ENCODE assay signal across 23 mouse cellular contexts in the genomic region with DNA sequence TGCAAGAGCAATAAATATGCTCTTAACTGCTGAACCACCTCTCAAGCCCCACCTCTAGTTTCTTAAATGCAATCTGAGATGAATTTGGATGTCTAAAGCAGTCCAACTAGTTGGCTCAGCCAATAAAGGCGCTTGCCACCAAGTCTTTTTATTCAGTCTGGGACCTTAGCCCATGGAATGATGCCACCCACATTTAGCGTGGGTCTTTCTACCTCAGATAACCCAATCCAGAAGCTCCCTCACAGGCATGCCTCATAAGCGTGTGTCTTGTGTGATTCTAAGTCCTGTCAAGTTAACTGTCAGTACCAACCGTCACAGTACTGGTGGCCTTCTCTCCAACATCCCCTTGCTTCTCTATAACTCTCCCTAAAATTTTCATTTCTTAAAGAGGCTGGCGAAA. TPM values are rescaled to one million over a fixed set of nuclear protein-coding genes. Genes with fewer than 3 reads are reported as not detected.
DNase-seq lines count a peak whose midpoint lies in the region; ATAC-seq and TF ChIP-seq lines count a peak whose summit lies in the region.
"Had no signal": no experiment of that assay in that cellular context is flagged by ENCODE, and none has a peak within 500 bp of the region (broad histone marks: within the 10 kb centered on the region; RNA-seq: fewer than 3 reads in every experiment).

No protein-coding gene starts in this region.

- no peaks in the 10 kb centered on the region for H3K36me3 ChIP-seq in testis, adult 2 months (ENCODE audit: control insufficient read depth, insufficient read depth, low read length)

- H3K4me3 ChIP-seq in testis, adult 2 months (ENCODE audit: control insufficient read depth, low read depth, low read length), result no peak overlapping the region
- H3K4me3 ChIP-seq: embryonic facial prominence, embryonic 13.5 days; embryonic facial prominence, embryonic 15.5 days; erythroblast, embryonic 14.5 days; forebrain, embryonic 12.5 days had no signal

- peak; percentile 53 for ATAC-seq in frontal cortex, adult (ENCODE audit: low TSS enrichment)
- ATAC-seq: forebrain, embryonic 14.5 days; forebrain, embryonic 16.5 days had no signal

- no peak for DNase-seq in frontal cortex, postnatal 14 days (ENCODE audit: low spot score in 2 of 2)
- DNase-seq in right cerebral cortex, adult 18-20 months, result peak; percentile 23
- no peak for DNase-seq in right cerebral cortex, postnatal 25 days
- no peak for DNase-seq in testis, postnatal 10 days (ENCODE audit: low spot score)
- peak; percentile 56 for DNase-seq in fat pad, adult 2 months (ENCODE audit: extremely low read depth, low read depth, low spot score)
- no peak for DNase-seq in cerebellum, postnatal 10 days
- DNase-seq: adrenal gland, adult 2 months; adrenal gland, postnatal 10 days; adrenal gland, postnatal 25 days; cerebellum, adult 11-12 months; cerebellum, adult 2 months; cerebellum, adult 9-10 months; cerebellum, postnatal 14 days; cerebellum, postnatal 36 days; embryo, embryonic 11 days had no signal

- TF ChIP-seq CTCF in testis, adult 2 months (IDR thresholded peaks at IDR 0.05; ENCODE audit: control insufficient read depth, insufficient read depth, insufficient replicate concordance, low read depth, low read length), result no peak

- no peaks in the 10 kb centered on the region for H3K27me3 ChIP-seq in testis, adult 2 months (ENCODE audit: control insufficient read depth, insufficient read depth, low read length)
- H3K27me3 ChIP-seq: embryonic facial prominence, embryonic 15.5 days had no signal

- peaks cover 3% of the 10 kb centered on the region for H3K4me1 ChIP-seq in testis, adult 2 months (ENCODE audit: control insufficient read depth, insufficient read depth, low read length)

- peak overlapping the region; percentile 9 for H3K27ac ChIP-seq in testis, adult 2 months (ENCODE audit: control insufficient read depth, insufficient read depth, low read depth, low read length)
- H3K27ac ChIP-seq: embryonic facial prominence, embryonic 13.5 days; embryonic facial prominence, embryonic 15.5 days; forebrain, embryonic 12.5 days had no signal

- TF ChIP-seq POLR2A in testis, adult 2 months (IDR thresholded peaks at IDR 0.05; ENCODE audit: control insufficient read depth, low read depth, low read length), result no peak

RNA-seq across cellular contexts. Expression of a gene that starts 18.7 kb away (rescaled TPM):
- polyA plus RNA-seq in testis, adult 2 months (2012; rRNA removed), result 31.3 and 38.5 TPM in 2 replicates

RNA-seq across cellular contexts. Expression of a gene that starts 36.8 kb away (rescaled TPM):
- polyA plus RNA-seq in testis, adult 2 months (2012; rRNA removed), result 0.81 and 0.82 TPM in 2 replicates

RNA-seq across cellular contexts. Expression of a gene that starts 38.8 kb away (rescaled TPM):
- 5.2 and 5.6 TPM in 2 replicates for polyA plus RNA-seq in testis, adult 2 months (2012; rRNA removed)

RNA-seq across cellular contexts. Expression of a gene that starts 45.1 kb away (rescaled TPM):
- 7.5 and 7.9 TPM in 2 replicates for polyA plus RNA-seq in testis, adult 2 months (2012; rRNA removed)

RNA-seq across cellular contexts. Expression of a gene that starts 45.1 kb away (rescaled TPM):
- polyA plus RNA-seq in testis, adult 2 months (2012; rRNA removed), result 41.4 and 43.3 TPM in 2 replicates

Comparison
In these comparisons a context has a peak if more than half of its experiments do, and no peak if none do; other contexts are left out.
1. DNase-seq: peak in right cerebral cortex, adult 18-20 months (single experiment) and fat pad, adult 2 months (single experiment); none in frontal cortex, postnatal 14 days (0 of 2), right cerebral cortex, postnatal 25 days (single experiment), testis, postnatal 10 days (single experiment) and cerebellum, postnatal 10 days (0 of 2).